Mouse (Mus musculus): ENCODE results near the gene Nes. TPM values are rescaled to one million over a fixed set of nuclear protein-coding genes. Genes with fewer than 3 reads are reported as not detected.
A peak's percentile ranks its signal among the peaks of the same experiment; 100 is the strongest.

The Nes gene
- total RNA-seq, 2 experiments from 2014 or later: 5.7 to 6.2 TPM

DNA sequence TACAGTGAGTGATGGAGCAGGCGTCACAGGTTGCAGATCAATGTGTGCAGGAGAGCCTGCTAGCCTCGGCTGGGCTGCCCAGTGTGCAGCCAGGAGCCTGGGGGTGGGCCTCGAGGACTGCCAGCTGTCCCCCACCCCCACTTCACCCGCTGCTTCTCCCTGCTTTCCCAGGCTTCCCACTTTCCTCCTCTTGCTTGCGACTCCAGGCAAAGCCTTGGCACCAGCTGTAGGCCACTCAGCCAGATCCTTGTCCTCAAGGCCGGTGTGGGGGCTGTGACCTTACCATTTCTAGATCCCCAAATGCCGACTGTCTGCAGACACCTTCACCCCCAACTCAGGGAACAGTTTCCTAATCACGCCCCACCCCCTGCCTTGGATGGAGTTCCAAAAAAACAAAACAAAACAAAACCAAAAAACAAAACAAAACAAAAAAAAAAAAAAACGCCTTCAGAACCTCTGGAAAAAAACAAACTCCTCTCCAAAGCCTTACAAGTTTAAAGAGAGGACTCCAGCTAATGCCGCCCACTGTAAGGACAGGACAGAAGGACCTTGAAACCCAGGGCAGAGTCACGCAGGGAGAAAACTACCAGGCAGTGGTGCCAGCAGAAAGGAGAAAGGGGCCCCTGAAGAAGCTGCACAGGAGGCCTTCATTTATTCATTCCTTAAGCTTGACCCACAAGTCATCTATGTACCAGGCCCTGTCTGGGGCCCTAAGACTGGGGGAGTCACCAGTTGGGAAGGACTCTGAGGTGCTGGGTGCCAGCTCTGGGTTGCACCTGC, 30.1 kb downstream of the Nes start:
- DNase-seq (ENCODE audit: extremely low spot score in 1 of 2, low spot score in 2 of 2): no peak
- TF ChIP-seq CTCF (IDR thresholded peaks at IDR 0.05): no peak
- Histone ChIP-seq H3K27ac (peak overlapping the region; percentile 88), H3K4me3 (peak overlapping the region; percentile 49)
- intact Hi-C loops (cut with DNase I): no loop called here

DNA sequence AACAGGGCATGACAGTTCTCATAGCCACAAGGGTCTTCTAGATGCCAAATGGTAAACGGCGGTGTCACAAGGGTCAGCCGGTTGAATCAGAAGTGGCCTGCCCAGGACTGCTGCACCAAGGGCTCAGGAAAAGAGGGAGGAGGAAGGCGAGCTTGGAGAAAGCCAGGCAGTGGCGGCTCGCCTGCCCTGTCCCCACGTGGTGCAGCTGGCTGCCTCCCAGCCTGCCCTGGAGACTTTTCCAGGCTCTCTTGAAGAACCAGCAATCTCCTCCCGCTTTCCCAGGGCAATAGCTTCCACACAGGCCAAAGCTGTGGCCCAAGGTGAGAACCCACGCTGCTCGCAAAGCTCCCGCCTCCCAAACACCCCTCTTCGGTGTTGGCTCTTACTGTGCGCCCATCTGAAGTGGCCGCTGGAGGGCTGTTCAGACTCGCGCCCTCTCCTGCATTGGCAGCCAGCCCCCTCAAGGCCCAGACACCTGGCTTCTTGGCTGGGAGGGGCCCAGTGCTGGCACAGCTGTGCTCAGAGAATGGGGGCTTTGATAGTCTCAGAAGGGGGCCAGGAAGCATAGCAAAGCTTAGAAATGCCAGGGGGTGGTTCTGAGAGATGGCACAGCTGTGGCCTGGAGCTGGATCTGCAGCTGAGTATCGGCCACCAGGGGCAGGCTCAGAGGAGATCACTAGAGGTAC, 31.6 kb downstream of the Nes start:
- no peak; the same call in 1 of the 2 replicates for TF ChIP-seq CTCF (IDR thresholded peaks at IDR 0.05)
- DNase-seq (ENCODE audit: extremely low spot score in 1 of 2, low spot score in 2 of 2): no peak
- Histone ChIP-seq H3K4me3 (no peak overlapping the region), H3K27ac (no peak overlapping the region)
- intact Hi-C loops (cut with DNase I): no loop called here

DNA sequence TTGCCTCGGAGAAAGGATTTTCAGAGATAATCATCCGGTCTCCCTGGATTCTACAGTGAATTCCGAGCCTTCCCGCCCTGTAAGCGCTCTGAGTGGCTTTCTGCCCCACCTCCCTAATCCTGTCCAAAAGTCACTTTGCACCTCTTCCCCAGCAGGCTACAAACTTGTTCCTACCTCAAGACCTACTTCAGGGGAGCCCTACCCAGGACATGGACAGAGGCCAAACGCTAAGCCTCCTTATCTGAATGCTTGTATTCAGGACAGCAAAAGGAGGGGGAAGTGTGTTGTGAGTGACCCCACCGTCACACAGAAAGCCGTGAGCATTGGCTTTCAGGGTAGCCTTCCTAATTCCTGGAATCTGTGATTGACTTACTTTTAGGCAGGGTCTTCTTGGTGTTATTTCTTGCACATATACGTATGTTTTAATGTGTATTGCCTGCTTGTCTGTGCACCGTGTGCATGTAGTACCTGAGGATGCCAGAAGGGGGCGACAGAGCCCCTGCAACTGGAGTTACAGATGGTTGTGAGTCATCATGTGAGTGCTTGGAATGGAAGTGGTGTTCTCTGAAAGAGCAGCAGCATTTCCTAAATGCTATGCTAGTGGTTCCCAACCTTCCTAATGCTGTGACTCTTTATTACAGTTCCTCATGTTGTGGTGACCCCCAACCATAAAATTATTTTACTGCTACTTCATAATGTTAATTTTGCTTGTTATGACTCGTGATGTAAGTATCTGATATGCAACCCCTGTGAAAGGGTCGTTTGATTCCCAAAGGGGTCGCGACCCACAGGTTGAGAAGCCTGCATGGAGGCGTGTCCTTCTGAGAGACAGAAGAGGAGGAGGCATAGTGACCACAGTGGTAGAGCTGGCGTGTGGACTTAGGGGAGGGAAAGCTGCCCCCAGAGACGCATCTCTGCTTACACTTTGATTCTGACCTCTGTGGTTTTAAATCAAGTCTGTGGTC, 35.2 kb downstream of the Nes start:
- TF ChIP-seq CTCF (IDR thresholded peaks at IDR 0.05): peak; percentile 46
- H3K27ac ChIP-seq: no peak overlapping the region
- intact Hi-C loops (cut with DNase I): no loop called here
- DNase-seq (ENCODE audit: extremely low spot score in 1 of 2, low spot score in 2 of 2): no peak
- H3K4me3 ChIP-seq: no peak overlapping the region

DNA sequence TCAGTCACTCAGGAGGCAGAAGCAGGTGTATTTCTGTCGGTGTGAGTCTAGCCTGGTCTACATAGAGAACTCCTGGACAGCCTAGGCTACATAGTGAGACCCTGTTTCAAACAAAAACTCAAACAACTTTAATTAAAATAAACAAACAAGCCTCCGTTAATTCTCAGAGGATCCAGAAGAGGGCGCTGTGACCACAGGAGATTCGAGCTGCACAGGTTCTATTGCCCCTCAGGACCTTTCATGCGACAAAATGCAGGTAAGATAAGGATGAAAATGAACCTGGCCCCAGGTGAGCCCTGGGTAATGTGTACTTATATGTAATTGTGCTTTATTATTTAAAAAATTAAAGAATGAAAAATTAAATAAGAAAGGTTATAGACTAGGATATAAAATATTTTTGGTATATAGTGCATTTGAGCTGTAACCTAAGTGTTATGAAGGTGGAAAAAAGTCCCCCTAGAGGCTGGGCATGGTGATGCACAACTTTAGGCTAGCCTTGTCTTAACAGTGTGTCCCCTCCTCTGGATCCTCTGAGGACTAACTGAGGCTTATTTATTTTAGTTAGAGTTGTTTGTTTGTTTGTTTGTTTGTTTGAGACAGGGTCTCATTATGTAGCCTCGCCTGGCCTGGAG, 39.9 kb downstream of the Nes start:
- Histone ChIP-seq H3K27ac (no peak overlapping the region), H3K4me3 (no peak overlapping the region)
- no peak for DNase-seq (ENCODE audit: extremely low spot score in 1 of 2, low spot score in 2 of 2)
- peak; percentile 64 for TF ChIP-seq CTCF (IDR thresholded peaks at IDR 0.05)
- intact Hi-C loops (cut with DNase I): loop anchor here (2.0 to 10.0 kb wide), 2 partner anchors 60 to 244 kb away; partner anchors contain the start of gene Rhbg

DNA sequence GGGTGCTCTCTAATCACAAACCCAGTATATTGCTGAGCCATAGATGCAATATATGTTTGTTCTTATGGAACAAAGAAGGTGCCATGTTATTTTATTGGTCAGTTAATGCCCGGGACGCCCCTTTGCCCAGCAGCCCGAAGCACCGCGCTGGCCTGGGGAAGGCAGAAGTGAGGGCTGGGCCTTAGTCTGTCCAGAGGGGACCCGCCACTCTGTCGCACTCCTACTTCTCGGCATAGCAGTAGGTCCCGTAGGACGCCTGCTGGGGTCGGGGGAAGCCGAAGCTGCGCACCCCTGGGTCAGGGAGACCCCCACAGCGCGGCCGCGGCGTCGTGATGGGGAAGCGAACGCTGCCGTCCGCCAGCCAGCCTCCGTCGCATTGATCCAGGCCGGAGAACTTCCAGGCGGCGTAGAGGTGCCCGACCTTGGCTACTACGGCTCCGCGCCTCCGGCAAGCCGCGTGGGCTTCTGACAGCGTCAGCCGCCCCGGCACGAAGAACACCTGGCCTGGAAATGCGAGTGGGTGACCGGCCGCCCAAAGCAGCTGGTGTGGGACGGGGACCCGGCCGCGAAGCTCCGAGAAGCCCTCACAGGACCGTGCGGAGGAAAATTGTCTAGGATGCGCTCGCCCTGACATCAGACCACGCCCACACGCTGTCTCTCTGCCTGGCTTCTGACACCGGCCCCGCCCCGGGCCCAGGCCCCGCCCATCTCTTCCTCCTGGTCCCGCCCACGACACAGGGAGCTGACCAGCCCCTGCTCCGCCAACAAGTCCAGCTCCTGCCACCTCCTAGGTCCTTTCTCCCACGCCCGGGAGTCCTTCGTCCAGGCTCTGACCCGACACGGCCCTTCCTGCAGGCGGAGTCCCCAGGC, 51.7 kb downstream of the Nes start:
- intact Hi-C loops (cut with DNase I): no loop called here
- TF ChIP-seq CTCF (IDR thresholded peaks at IDR 0.05): no peak
- H3K27ac ChIP-seq: peak overlapping the region; percentile 17; the same call in 1 of the 2 replicates
- DNase-seq (ENCODE audit: extremely low spot score in 1 of 2, low spot score in 2 of 2): peak; percentile 70 to 78
- peak overlapping the region; percentile 59 for H3K4me3 ChIP-seq

DNA sequence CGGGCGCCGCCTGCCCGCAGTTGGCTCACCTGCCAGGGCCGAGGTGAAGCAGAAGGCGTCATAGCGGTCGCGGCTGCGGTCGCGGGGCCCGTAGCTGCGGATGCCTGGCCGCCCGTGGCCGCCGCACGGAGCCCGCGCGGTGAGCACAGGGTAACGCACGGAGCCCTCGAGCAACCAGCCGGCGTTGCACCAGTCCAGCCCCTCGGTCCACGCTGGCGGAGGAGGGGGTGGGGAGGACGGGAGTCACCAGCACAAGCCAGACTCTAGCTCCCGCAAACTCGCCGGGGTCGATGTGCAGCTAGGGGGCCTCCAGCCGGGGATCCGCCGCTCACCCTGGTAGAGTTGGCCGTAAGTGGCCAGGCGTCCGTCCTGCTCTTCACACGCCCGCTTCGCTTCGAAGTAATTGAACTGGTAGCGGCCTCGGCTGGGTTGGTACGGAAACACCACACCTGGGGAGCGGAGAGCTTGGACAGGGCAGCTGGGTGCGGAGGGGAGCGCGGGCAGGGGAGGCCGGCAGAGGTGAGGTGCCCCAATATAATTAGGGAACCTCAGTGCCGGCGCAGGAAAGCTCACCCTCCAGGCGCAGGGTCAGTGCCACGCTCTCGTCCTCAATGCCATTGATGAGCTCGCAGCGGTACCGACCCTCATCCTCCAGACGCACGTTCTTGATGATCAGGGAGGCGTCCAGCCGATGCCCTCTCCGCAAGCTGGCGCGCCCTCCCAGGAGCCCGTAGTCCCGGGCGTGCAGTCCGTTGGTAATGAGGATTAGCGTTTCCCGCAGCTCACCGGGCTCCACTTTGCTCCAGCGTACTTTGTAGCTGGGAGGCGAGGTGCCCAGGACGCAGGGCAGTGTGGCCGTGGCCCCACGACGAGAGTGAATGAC, 52.6 kb downstream of the Nes start:
- TF ChIP-seq CTCF (IDR thresholded peaks at IDR 0.05): peak; percentile 1; the same call in 1 of the 2 replicates
- DNase-seq (ENCODE audit: extremely low spot score in 1 of 2, low spot score in 2 of 2): peak in 1 of 2 experiments; percentile 13

DNA sequence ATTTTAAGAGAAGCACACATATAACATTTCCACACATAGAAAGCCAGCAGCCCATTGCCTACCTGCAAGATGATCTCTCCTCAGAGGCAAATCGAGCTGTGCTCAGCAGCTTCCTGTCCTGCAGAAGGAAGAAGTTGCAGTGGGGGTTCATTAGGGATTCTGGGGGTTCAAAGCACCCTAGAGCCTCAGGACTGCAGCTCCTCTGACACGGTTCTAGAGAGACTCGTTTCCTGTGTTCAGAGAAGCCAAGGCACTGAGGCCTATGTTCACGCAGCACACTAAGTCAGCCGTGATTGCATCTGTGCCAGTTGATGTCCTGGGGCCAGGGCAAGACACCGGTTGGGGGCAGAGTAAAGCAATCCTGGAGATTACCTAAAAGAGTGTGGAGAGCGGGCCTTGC, 55.9 kb downstream of the Nes start:
- no peak overlapping the region for H3K4me3 ChIP-seq
- no peak for TF ChIP-seq CTCF (IDR thresholded peaks at IDR 0.05)

More for the DNA sequence above, 52.6 kb downstream of the Nes start:
- H3K4me3 ChIP-seq: peak overlapping the region; percentile 59
- intact Hi-C loops (cut with DNase I): no loop called here
- H3K27ac ChIP-seq: peak overlapping the region; percentile 17; the same call in 1 of the 2 replicates

DNA sequence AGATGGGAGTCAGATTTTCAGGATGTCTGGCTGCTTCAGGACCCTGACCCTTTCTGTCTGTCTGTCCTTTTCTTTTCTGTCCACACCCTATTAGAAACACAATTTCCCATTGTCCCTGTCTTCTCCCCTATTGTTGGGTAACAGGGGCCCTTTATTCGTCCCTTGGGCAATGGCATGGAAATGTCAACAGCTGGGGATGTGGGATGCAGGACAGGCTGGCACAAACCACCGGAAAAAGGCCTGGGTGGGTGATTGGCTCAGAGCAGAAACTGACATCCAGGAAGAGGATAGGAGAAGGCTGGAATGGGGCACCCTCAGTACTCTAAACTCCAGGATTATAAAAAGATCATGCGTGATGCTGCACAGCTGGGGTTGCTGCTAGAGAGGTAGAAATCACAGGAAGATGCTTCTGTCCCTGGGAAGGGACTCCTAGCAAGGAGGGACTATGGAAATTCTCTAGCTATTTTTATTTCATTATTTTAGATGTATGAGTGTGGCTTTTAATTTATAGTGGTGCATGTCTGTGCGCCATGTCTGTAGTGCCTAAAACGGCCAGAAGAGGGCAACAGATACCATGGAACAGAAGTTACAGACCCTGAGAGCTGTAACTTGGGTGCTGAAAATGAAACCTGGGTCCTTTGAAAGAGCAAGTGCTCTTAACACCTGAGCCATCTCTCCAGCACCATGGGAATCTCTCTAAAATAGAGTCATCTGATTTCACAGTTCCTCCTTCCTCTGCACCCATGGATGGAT, 56.7 kb downstream of the Nes start, which contains the start of gene Hapln2:
Hapln2 (minus strand) TSS at position 150 of the 753 bp plus-strand sequence.
- peak; percentile 53 for TF ChIP-seq CTCF (IDR thresholded peaks at IDR 0.05)
- peak within 1 kb of the TSS; percentile 25; the same call in 1 of the 2 replicates for H3K27ac ChIP-seq
- intact Hi-C loops (cut with DNase I): no loop called here
- H3K4me3 ChIP-seq: no peak within 1 kb of the TSS
- no peak for DNase-seq (ENCODE audit: extremely low spot score in 1 of 2, low spot score in 2 of 2)

More for the DNA sequence above, 55.9 kb downstream of the Nes start:
- peak overlapping the region; percentile 25; the same call in 1 of the 2 replicates for H3K27ac ChIP-seq
- intact Hi-C loops (cut with DNase I): no loop called here
- DNase-seq (ENCODE audit: extremely low spot score in 1 of 2, low spot score in 2 of 2): no peak

Other genes starting within 250 kb of the Nes start
- under 1 TPM; 0.16 to 0.54 TPM for gene Lrrc71, start 222.5 kb upstream of the Nes start, total RNA-seq (2021)
- under 1 TPM; 0.14 to 0.47 TPM for gene Ntrk1, start 175.9 kb upstream of the Nes start, total RNA-seq (2021)
- under 1 TPM; 0.54 to 0.72 TPM for gene Insrr, start 174.1 kb upstream of the Nes start, total RNA-seq (2021)
- gene Pear1, start 146.8 kb upstream of the Nes start, total RNA-seq (2021): 1 to 10 TPM; 7.8 to 7.9 TPM
- not detected for gene Sh2d2a, start 124.3 kb upstream of the Nes start, total RNA-seq (2021)
- 10 to 100 TPM; 58.3 to 60.6 TPM for gene Prcc, start 85.5 kb upstream of the Nes start, total RNA-seq (2021)
- 100 to 1,000 TPM; 148 to 151 TPM for gene Hdgf, start 64.8 kb upstream of the Nes start, total RNA-seq (2021)
- 10 to 100 TPM; 52.6 to 55.1 TPM for gene Mrpl24, start 51.6 kb upstream of the Nes start, total RNA-seq (2021)
- gene Isg20l2, start 40.8 kb upstream of the Nes start, total RNA-seq (2021): 10 to 100 TPM; 15.1 to 15.6 TPM
- 10 to 100 TPM; 22.9 to 24.7 TPM for gene Rrnad1, start 40.4 kb upstream of the Nes start, total RNA-seq (2021)
- gene Crabp2, start 22.4 kb upstream of the Nes start, total RNA-seq (2021): 1 to 10 TPM; 4.5 to 8.2 TPM
- gene Bcan, start 29.2 kb downstream of the Nes start, total RNA-seq (2021): 100 to 1,000 TPM; 241 to 256 TPM
- gene Hapln2, start 56.5 kb downstream of the Nes start, total RNA-seq (2021): 10 to 100 TPM; 11.3 to 13.5 TPM
- gene Gpatch4, start 72.0 kb downstream of the Nes start, total RNA-seq (2021): 10 to 100 TPM; 17.5 to 19.1 TPM
- gene Naxe, start 87.4 kb downstream of the Nes start, total RNA-seq (2021): 10 to 100 TPM; 64.3 to 66.6 TPM
- not detected for gene Ttc24, start 107.2 kb downstream of the Nes start, total RNA-seq (2021)
- under 1 TPM; 0.21 to 0.41 TPM for gene Iqgap3, start 110.9 kb downstream of the Nes start, total RNA-seq (2021)
- gene Mef2d, start 171.3 kb downstream of the Nes start, total RNA-seq (2021): 100 to 1,000 TPM; 223 to 225 TPM